Mouse (Mus musculus): ENCODE data around the gene Ubtd2.

- TF ChIP-seq CTCF (IDR thresholded peaks at IDR 0.05) = peak; percentile 32; the same call in 1 of the 2 replicates
- TF ChIP-seq EP300 (IDR thresholded peaks at IDR 0.05) = no peak
Observed at GRCm38 (mm10) chr11:32475487-32476236, 20.5 kb downstream of the Ubtd2 start.

Measured in lung, postnatal 0 days (tissue).